Mouse (Mus musculus) gastrocnemius, adult 2 months (tissue): Measurements from ENCODE around the gene Ece1. TPM values are rescaled to one million over a fixed set of nuclear protein-coding genes. Genes with fewer than 3 reads are reported as not detected.
"Not testable (repeated sequence)": the region's sequence is repeated elsewhere in the genome, so short reads cannot be mapped to it uniquely, and the experiment has no call there.

Source experiments
- DNase-seq: peaks from one replicate; pipeline ENCODE4 v3.0.0; 2022
- H3K27ac ChIP-seq: fragments of 200-600 bp; 2 replicates; pipeline ENCODE4 v1.8.1; 2022; ENCODE audit warnings: mild to moderate bottlenecking
- H3K4me3 ChIP-seq: fragments of 200-600 bp; 2 replicates; pipeline ENCODE4 v1.8.1; 2022; ENCODE audit warnings: mild to moderate bottlenecking, moderate library complexity
- CTCF ChIP-seq: fragments of 200-600 bp; IDR thresholded peaks from 2 replicates; pipeline ENCODE4 v1.8.1; 2022; ENCODE audit warnings: antibody characterized with exemption, mild to moderate bottlenecking, moderate library complexity
- intact Hi-C: fragments of 180-260 bp; cut with DNase I; formaldehyde crosslinking; loops from one replicate; pipeline ENCODE4 v1.15.1; 2025
- total RNA-seq, 2 experiments: library from RNA; stranded (reverse); gene quantifications; 2 replicates each; pipeline ENCODE4 v1.2.3; 2021

Gene Ece1
- total RNA-seq, 2 experiments from 2014 or later = 61.6 to 103 TPM

DNA sequence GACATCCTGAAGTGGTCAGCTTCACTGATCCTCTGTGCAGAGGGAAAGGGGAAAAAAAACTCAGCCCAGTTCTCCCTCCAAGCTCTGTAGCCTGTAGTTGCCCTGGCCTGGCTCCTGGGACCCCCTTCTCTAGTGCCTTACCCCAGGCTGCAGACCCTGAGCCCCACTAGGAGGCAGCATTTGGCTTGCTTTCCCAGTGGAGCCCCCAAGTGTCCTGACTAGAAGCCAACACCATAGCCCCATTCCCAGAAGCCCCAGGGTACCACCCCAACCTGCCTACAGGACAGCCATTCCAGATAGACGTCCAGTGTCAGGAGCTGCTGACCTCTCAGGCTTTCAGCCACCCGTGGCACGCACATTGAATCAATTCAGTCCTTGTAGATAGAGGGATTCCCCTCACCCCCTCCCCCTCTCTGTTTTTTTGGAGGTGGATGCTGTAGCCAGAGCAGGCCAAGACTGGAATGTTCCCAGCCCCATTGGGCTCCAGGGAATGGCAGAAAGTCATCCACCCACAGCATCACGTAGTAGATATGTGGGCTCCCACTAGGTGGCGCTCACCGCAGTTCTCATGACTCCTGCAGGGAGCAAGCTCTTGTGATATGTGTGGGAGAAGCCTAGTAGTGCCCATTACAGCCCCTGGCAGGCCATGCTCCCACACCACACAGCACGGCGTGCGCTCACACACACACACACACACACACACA is 102.0 kb downstream of the Ece1 start:
- TF ChIP-seq CTCF = peak; percentile 76
- Histone ChIP-seq H3K27ac (peak overlapping the region; percentile 67), H3K4me3 (no peak overlapping the region)
- DNase-seq = peak; percentile 93
- intact Hi-C loops = loop anchor here (10.0 kb wide), 2 partner anchors 141 to 191 kb away; no protein-coding TSS in a partner anchor

DNA sequence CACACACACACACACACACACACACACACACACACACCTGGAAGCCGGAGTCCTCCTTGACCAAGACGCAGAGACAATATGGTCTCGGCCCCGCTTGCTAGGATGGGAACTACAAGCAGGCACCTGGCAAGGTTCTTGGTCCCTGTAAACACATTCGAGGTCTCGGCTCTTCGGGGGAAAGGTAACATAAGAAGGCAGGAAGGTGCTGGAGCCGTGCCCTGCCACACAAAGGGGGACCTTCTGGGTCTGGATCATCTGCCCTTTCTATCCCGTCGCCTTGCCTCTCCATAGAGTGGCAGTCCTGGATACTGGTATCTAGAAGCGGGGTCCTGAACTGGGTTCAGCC is 102.5 kb downstream of the Ece1 start:
- intact Hi-C loops = loop anchor here (10.0 kb wide), 2 partner anchors 140 to 190 kb away; no protein-coding TSS in a partner anchor
- TF ChIP-seq CTCF = no peak
- Histone ChIP-seq H3K27ac (no peak overlapping the region), H3K4me3 (no peak overlapping the region)
- no peak for DNase-seq

DNA sequence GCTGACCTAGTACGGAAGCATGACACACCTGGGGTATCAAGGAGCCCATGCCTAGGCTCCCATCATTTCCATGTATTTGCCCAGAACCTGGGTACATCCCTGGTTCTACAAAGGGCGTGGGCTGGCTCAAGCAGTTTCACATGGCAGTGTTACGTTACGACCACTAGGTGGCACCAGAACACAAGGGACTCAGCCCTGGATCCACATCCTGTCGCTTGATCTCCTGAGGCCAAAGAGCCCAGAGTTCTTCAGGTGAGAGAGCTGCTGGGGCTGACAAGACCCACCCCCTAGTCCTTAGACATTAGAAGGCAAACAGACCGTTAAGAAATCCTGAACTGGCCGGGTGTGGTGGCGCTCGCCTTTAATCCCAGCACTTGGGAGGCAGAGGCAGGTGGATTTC is 106.2 kb downstream of the Ece1 start:
- TF ChIP-seq CTCF = peak; percentile 95
- peak; percentile 73 for DNase-seq
- H3K4me3 ChIP-seq = no peak overlapping the region
- intact Hi-C loops = loop anchor here (10.0 kb wide), 2 partner anchors 137 to 187 kb away; no protein-coding TSS in a partner anchor
- no peak overlapping the region for H3K27ac ChIP-seq

DNA sequence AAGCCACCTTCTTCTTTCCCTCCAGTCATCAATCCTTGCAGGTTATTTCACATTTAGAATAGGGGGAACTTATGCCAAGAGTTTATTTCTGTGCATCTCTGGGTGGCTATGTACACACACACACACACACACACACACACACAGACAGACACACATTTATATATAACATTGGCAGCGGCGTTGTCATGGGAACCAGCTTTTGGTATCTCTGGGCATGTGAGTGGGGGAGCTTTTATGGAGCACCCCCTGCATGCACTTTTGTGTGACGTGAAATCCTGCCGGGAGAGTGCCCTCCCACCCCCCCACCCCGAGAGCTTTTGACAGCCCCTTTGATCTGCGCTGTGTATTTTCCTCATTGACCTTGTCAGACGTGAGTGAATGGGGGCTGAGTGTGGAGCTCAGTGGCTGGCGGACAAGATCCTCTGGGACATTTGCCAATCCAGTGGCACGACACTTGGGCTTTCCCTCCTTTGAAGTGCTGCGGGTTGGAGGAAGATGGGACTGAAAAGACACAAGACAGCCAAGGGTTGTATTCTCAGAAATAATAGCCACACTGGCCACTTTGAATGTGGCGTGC is 108.7 kb downstream of the Ece1 start:
- intact Hi-C loops = not testable (repeated sequence)

DNA sequence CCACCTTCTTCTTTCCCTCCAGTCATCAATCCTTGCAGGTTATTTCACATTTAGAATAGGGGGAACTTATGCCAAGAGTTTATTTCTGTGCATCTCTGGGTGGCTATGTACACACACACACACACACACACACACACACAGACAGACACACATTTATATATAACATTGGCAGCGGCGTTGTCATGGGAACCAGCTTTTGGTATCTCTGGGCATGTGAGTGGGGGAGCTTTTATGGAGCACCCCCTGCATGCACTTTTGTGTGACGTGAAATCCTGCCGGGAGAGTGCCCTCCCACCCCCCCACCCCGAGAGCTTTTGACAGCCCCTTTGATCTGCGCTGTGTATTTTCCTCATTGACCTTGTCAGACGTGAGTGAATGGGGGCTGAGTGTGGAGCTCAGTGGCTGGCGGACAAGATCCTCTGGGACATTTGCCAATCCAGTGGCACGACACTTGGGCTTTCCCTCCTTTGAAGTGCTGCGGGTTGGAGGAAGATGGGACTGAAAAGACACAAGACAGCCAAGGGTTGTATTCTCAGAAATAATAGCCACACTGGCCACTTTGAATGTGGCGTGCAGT is 112.9 kb downstream of the Ece1 start:
- H3K27ac ChIP-seq, DNase-seq, H3K4me3 ChIP-seq, intact Hi-C loops: not testable (repeated sequence)

More for the DNA sequence above, 108.7 kb downstream of the Ece1 start:
- H3K27ac ChIP-seq, H3K4me3 ChIP-seq, DNase-seq: not testable (repeated sequence)

DNA sequence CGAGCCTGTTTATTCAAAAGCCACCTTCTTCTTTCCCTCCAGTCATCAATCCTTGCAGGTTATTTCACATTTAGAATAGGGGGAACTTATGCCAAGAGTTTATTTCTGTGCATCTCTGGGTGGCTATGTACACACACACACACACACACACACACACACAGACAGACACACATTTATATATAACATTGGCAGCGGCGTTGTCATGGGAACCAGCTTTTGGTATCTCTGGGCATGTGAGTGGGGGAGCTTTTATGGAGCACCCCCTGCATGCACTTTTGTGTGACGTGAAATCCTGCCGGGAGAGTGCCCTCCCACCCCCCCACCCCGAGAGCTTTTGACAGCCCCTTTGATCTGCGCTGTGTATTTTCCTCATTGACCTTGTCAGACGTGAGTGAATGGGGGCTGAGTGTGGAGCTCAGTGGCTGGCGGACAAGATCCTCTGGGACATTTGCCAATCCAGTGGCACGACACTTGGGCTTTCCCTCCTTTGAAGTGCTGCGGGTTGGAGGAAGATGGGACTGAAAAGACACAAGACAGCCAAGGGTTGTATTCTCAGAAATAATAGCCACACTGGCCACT is 117.1 kb downstream of the Ece1 start:
- H3K4me3 ChIP-seq, intact Hi-C loops, DNase-seq, H3K27ac ChIP-seq: not testable (repeated sequence)

DNA sequence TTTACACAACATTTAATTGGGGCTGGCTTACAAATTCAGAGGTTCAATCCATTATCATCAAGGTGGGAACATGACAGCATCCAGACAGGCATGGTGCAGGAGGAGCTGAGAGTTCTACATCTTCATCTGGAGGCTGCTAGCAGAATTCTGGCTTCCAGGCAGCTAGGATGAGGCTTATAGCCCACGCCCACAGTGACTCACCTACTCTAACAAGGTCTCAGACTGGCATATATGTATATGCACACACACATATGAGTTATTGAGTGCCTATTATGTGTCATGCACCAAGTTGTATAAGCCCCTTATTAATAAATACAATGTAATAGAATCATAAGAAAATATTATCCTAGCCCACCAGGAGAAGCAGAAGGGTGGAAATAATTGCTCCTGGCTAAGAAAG is 120.8 kb downstream of the Ece1 start:
- no peak for DNase-seq
- TF ChIP-seq CTCF = no peak
- H3K4me3 ChIP-seq = no peak overlapping the region
- no peak overlapping the region for H3K27ac ChIP-seq
- intact Hi-C loops = no loop called here

DNA sequence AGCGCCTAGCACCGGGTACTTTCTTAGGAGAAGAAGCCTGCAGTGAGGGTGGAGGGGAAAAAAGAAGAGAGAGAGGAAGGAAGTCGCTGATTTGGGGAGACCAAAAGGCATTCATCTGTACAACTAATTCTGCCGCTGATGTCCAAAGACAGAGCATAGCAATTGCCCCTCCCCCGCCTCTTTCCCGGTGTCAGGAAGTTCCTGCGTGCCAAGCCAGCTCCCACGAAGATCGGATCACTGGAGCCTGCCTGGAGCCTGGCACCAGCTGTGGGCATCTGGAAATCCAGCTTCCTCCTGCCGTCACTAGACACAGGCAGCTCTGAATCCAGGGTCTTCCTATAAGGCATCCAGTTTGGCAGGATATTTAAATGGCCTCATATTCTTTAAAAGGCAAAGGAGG is 122.2 kb downstream of the Ece1 start:
- TF ChIP-seq CTCF = no peak
- Histone ChIP-seq H3K4me3 (no peak overlapping the region), H3K27ac (no peak overlapping the region)
- intact Hi-C loops = no loop called here
- DNase-seq = peak; percentile 55

DNA sequence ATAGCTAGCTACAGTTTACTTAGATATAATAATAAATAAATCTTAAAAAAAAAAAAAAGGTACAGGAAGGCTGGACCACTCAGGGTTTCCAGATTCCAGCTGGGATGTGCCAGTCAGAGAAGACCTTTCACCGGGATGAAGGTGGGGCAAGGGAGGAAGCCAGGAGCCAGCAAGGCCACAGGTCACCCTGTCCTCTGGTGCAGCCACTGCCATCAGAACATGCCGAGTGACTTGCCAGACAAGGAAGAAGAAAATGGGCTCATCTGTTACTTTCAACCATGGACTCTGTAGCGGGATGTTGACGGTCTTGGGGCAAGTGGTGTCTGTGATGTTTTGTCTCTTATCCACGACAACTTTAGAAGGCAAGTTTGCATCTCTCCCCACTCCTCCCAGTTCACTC is 122.7 kb downstream of the Ece1 start:
- no peak for DNase-seq
- Histone ChIP-seq H3K4me3 (no peak overlapping the region), H3K27ac (no peak overlapping the region)
- TF ChIP-seq CTCF = no peak
- intact Hi-C loops = no loop called here

DNA sequence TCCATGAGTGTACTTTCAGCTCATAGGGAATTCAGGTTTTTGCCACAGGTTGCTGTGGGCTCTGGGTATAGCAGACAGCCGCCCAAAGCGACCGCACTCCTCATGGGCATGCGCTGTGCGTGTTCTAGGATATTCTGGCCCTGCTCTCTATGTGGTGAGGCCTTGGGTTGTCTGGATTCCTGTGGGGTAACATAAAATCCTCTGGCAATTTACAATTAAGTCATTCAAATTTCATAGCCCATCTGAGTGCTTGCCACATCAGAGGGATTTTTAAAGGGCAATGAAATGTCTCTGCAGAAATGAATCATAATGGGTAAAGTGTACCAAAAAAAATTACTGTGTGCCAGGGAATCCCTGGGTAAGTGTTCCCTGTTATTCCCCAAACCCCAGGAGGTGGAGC is 127.4 kb downstream of the Ece1 start:
- Histone ChIP-seq H3K4me3 (no peak overlapping the region), H3K27ac (no peak overlapping the region)
- intact Hi-C loops = no loop called here
- peak; percentile 7 for DNase-seq
- TF ChIP-seq CTCF = no peak

DNA sequence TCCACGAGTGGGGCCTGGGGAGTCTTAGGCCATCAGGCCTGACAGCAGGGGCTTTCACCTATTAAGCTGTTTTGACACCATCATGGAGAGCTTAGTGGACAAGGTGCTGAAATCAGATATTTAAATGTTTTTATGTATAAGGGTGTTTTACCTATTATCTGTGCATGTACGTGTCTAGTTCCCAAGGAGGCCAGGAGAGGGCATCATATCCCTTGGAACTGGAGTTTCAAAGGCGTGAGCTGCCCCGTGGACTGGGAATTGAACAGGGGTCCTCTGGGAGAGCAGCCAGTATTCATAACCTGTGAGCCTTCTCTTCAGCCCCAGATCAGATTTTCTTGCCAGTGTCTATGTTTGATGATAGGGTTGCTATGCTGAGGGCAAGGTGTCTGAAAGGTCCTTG is 128.4 kb downstream of the Ece1 start:
- Histone ChIP-seq H3K4me3 (no peak overlapping the region), H3K27ac (no peak overlapping the region)
- intact Hi-C loops = no loop called here
- TF ChIP-seq CTCF = peak; percentile 28; the same call in 1 of the 2 replicates
- DNase-seq = peak; percentile 7

DNA sequence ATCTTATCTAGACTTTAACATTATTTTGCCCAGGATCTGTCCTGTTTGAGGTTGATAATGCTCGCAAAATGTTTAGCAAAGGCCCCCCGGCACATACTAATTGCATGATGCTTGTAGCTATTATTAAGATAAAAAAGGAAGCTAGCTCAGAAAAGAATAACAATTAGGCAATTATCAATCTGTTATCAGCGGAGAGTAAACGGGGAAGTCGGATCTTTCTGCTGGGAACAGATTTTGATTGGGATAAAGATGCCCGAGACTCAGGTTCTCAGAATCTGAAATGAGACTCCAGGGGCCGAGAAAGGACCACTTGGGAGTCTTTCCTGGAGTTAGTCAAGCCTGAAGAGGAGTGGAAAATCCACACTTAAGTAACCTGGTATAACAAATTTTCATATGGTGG is 129.2 kb downstream of the Ece1 start:
- Histone ChIP-seq H3K27ac (no peak overlapping the region), H3K4me3 (no peak overlapping the region)
- DNase-seq = peak; percentile 1
- intact Hi-C loops = no loop called here
- no peak for TF ChIP-seq CTCF

DNA sequence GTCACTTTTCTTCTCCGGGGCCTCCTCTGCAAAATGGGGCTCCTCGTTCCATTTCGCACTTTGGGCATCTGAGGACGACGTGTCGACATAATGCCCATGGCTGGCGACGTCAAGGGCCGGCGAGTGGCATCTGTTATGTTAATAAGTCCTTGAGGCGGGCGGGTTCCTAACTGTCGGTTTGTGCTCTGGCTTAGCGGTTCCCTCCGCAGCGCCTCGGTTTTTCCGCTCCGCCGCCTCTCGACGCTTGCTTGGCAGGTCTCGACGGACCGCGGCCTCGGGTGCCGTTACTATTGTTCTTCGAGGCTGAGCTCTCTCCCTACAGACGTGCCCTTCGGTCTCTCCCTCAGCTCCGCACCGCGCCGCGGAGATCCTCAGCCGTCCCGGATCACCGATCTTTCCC is 130.9 kb downstream of the Ece1 start, which contains the start of gene Eif4g3:
Eif4g3 (plus strand) TSS at position 133 of the 400 bp plus-strand sequence.
- intact Hi-C loops = no loop called here
- no peak for TF ChIP-seq CTCF
- Histone ChIP-seq H3K4me3 (peak within 1 kb of the TSS; percentile 93), H3K27ac (peak within 1 kb of the TSS; percentile 97)
- DNase-seq = no peak
